Mouse (Mus musculus): ENCODE measurements around the gene Prr5. TPM values are rescaled to one million over a fixed set of nuclear protein-coding genes. Genes with fewer than 3 reads are reported as not detected.

The Prr5 gene
- polyA plus RNA-seq, 1 experiment from 2014 or later: 19.9 TPM

DNA sequence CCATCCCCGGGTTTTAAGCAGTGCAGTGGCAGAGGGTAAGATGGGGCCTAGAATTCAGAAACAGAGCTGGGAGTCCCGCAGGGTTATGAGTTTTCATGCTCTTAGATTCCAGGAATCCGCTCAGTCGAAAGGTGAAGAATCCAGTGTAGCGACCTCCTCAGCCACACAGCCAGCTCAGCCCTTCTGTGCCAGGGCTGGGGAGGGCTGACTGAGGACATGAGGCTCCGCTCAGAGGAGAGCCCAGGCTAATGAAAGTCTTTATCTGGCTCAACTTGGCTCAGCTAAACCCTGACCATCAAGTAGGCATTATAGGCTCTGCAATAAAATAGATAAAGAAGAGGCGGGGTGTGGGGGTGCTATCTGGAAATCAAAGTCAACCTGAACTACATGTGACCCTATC lies 16.3 kb upstream of the Prr5 start:
- Histone ChIP-seq H3K27ac (ENCODE audit: low read depth, low read length) (no peak overlapping the region; the same call in 1 of the 2 replicates), H3K4me2 (no peak overlapping the region; the same call in 1 of the 2 replicates), H3K36me3 (ENCODE audit: control insufficient read depth, insufficient read depth, low read length) (no peaks in the 10 kb centered on the region), H3K4me3 (ENCODE audit: low read depth, low read length) (no peak overlapping the region), H3K27me3 (ENCODE audit: control insufficient read depth, insufficient read depth, low read length) (no peaks in the 10 kb centered on the region), H3K4me1 (ENCODE audit: control insufficient read depth, insufficient read depth, low read length) (peaks cover 16% of the 10 kb centered on the region), H3K9ac (ENCODE audit: low read depth, low read length) (no peak overlapping the region), H3K9me3 (replicated peaks; ENCODE audit: control insufficient read depth, low read length) (no peaks in the 10 kb centered on the region)
- no peak for ATAC-seq (replicated peaks; ENCODE audit: insufficient number of reproducible peaks, low FRiP score, low TSS enrichment)
- 85% methylated on average over 7 of the region's 7 CpGs for WGBS (ENCODE audit: insufficient replicate concordance)

DNA sequence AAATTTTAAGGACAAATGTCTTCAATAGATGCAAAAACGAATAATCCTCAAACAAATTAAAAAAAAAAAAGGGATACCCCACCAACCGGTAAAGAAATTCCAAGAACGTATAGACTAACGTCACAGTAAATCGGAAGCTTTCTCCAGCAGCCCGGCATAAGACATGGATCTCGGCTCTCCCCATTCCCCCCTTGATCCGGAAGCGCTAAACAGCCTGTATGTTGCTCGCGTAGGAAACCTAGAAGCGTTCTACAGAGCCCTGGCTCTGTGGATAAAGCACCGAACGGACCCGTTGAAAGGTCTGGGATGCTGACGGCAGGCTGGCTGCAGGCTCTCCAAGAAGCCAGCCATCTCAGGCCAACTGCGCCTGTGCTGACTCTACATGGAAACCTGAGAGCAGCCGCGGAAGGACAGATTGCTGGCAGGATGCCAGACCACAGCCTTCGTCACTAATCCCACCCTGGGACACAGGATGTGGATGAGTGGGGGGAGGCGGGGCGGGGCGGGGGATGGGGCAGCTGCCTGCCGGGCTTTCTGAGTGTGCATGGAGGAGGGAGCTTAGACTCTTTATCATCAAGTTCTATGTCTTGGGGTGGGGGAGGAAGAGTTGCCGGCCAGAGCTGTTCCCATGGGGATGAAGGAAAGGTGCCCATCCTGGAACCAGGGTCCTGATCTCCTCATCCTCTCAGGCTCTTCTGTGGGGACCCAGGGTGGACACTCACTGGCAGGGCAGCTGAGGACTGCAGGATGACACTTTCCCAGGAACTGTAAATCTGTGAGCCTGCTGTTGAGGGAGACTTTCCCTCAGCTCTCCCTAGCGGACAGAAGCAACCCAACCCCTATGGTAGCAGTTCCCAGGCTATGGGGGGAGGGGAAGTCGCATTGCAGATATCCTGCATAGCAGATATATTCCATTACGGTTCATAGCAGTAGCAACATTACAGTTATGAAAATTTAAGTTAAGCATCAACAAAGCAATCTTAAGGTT lies 15.1 kb upstream of the Prr5 start:
- ATAC-seq (replicated peaks; ENCODE audit: insufficient number of reproducible peaks, low FRiP score, low TSS enrichment): peak; percentile 85
- Histone ChIP-seq H3K9ac (ENCODE audit: low read depth, low read length) (peak overlapping the region; percentile 50), H3K9me3 (replicated peaks; ENCODE audit: control insufficient read depth, low read length) (no peaks in the 10 kb centered on the region), H3K27me3 (ENCODE audit: control insufficient read depth, insufficient read depth, low read length) (no peaks in the 10 kb centered on the region), H3K27ac (ENCODE audit: low read depth, low read length) (peak overlapping the region; percentile 96), H3K36me3 (ENCODE audit: control insufficient read depth, insufficient read depth, low read length) (no peaks in the 10 kb centered on the region), H3K4me1 (ENCODE audit: control insufficient read depth, insufficient read depth, low read length) (peaks cover 16% of the 10 kb centered on the region), H3K4me2 (peak overlapping the region; percentile 67), H3K4me3 (ENCODE audit: low read depth, low read length) (peak overlapping the region; percentile 41)
- 3% methylated on average over 28 of the region's 28 CpGs for WGBS (ENCODE audit: insufficient replicate concordance)

DNA sequence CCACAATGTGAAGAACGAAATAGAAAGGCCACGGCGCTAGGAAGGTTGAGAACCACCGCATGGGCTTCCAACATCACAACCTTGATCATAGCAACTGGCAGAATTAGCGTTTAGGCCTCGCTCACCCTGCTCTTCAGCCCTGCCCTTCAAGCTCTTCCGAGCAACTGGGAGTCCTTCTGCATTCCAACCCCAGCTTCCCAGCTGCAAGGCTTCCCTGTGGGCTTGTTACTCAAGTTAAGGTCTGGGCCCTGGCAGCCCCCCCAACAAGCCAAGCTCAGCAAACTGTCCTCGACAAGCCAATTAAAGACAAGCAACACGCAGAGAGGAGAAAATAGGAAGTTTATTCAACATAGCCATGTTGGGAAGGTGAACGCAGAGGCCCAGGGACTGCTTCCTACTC lies 14.4 kb upstream of the Prr5 start:
- H3K36me3 ChIP-seq (ENCODE audit: control insufficient read depth, insufficient read depth, low read length): no peaks in the 10 kb centered on the region

DNA sequence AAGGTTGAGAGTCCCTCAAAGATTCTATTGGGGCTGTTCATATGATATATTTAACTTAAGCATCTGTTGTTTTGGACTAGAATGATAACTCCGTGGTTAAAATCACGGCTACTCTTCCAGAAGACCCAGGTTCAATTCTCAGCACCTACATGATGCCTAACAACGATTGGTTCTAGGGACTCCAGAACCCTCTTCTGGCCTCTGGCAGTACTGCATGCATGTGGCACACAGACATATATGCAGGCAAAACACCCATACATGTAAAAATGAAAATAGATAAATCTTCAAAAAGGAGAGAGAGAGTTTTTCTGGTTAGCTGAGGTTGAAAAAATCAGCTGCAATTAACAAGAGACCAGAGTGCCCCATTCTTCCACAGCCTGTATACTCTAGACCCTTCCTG lies 12.7 kb upstream of the Prr5 start:
- H3K27me3 ChIP-seq (ENCODE audit: control insufficient read depth, insufficient read depth, low read length): no peaks in the 10 kb centered on the region
- H3K4me3 ChIP-seq (ENCODE audit: low read depth, low read length): no peak overlapping the region
- no peak overlapping the region for H3K27ac ChIP-seq (ENCODE audit: low read depth, low read length)
- H3K36me3 ChIP-seq (ENCODE audit: control insufficient read depth, insufficient read depth, low read length): no peaks in the 10 kb centered on the region
- no peak for ATAC-seq (replicated peaks; ENCODE audit: insufficient number of reproducible peaks, low FRiP score, low TSS enrichment)
- H3K9me3 ChIP-seq (replicated peaks; ENCODE audit: control insufficient read depth, low read length): no peaks in the 10 kb centered on the region
- H3K4me2 ChIP-seq: no peak overlapping the region
- no peak overlapping the region for H3K9ac ChIP-seq (ENCODE audit: low read depth, low read length)
- 83% methylated on average over 3 of the region's 3 CpGs for WGBS (ENCODE audit: insufficient replicate concordance)
- H3K4me1 ChIP-seq (ENCODE audit: control insufficient read depth, insufficient read depth, low read length): peaks cover 16% of the 10 kb centered on the region

More for the DNA sequence above, 14.4 kb upstream of the Prr5 start:
- H3K27ac ChIP-seq (ENCODE audit: low read depth, low read length): peak overlapping the region; percentile 96
- peak overlapping the region; percentile 22; the same call in 1 of the 2 replicates for H3K9ac ChIP-seq (ENCODE audit: low read depth, low read length)
- no peak for ATAC-seq (replicated peaks; ENCODE audit: insufficient number of reproducible peaks, low FRiP score, low TSS enrichment)
- H3K27me3 ChIP-seq (ENCODE audit: control insufficient read depth, insufficient read depth, low read length): no peaks in the 10 kb centered on the region
- H3K4me2 ChIP-seq: peak overlapping the region; percentile 67
- 35% methylated on average over 10 of the region's 10 CpGs for WGBS (ENCODE audit: insufficient replicate concordance)
- H3K4me1 ChIP-seq (ENCODE audit: control insufficient read depth, insufficient read depth, low read length): peaks cover 16% of the 10 kb centered on the region
- no peak overlapping the region for H3K4me3 ChIP-seq (ENCODE audit: low read depth, low read length)
- no peaks in the 10 kb centered on the region for H3K9me3 ChIP-seq (replicated peaks; ENCODE audit: control insufficient read depth, low read length)

DNA sequence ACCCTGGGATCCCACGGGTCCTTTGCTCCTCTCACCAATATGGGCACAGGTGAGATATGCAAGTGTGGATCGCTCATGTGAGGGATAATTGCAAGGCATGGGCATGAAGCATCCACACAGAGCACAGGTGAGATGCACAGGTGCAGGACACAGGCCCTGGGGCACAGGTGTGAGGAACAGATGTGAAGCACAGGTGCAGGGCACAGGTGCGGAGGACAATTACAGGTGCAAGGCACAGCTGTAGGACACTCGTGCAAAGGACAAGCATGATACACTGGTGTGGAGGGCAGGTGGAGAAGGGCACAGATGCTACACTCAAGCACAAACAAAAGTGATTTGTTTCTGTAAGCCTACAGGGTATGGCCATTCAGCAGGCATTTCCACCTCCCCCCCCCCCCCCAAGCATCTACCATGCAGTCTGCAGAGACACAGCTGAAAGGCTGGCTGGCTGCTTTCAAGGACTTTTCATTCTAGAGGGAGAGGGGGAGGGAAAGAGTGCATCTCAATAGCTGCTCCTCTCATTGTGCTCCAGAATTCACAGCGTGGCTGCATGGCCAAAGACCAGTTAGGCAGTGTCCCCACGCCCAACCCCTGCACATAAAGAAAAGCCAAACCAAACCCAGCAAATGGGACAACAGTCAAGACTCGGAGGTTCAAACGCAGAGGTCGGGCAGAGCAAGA lies 11.9 kb upstream of the Prr5 start:
- Histone ChIP-seq H3K9me3 (replicated peaks; ENCODE audit: control insufficient read depth, low read length) (no peaks in the 10 kb centered on the region), H3K4me1 (ENCODE audit: control insufficient read depth, insufficient read depth, low read length) (peaks cover 17% of the 10 kb centered on the region), H3K27ac (ENCODE audit: low read depth, low read length) (no peak overlapping the region), H3K36me3 (ENCODE audit: control insufficient read depth, insufficient read depth, low read length) (no peaks in the 10 kb centered on the region), H3K27me3 (ENCODE audit: control insufficient read depth, insufficient read depth, low read length) (no peaks in the 10 kb centered on the region), H3K4me2 (no peak overlapping the region), H3K4me3 (ENCODE audit: low read depth, low read length) (no peak overlapping the region), H3K9ac (ENCODE audit: low read depth, low read length) (no peak overlapping the region)
- no peak for ATAC-seq (replicated peaks; ENCODE audit: insufficient number of reproducible peaks, low FRiP score, low TSS enrichment)
- WGBS (ENCODE audit: insufficient replicate concordance): 71% methylated on average over 9 of the region's 9 CpGs

DNA sequence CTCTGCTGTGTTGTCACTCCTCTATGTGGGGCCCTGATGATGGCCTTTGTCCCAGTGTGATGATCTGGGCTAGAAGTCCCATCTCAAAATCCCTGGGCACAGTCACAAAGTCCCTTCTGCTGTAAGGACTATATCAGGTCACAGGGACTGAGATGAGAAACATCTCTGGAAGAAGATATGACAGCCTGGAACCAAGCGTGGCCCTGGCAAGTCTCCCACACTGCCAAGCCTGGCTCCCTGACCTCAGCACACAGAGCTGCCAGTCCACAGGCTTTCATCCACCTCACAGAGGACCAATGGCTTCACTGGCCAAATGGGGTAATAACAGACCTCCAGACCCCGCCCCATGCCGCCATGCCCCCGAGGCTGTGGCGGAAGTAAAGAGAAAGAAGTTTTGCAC lies 10.8 kb upstream of the Prr5 start:
- no peak overlapping the region for H3K9ac ChIP-seq (ENCODE audit: low read depth, low read length)
- no peak for ATAC-seq (replicated peaks; ENCODE audit: insufficient number of reproducible peaks, low FRiP score, low TSS enrichment)
- H3K9me3 ChIP-seq (replicated peaks; ENCODE audit: control insufficient read depth, low read length): no peaks in the 10 kb centered on the region
- 81% methylated on average over 5 of the region's 5 CpGs for WGBS (ENCODE audit: insufficient replicate concordance)
- H3K36me3 ChIP-seq (ENCODE audit: control insufficient read depth, insufficient read depth, low read length): no peaks in the 10 kb centered on the region
- H3K4me1 ChIP-seq (ENCODE audit: control insufficient read depth, insufficient read depth, low read length): peaks cover 25% of the 10 kb centered on the region
- no peak overlapping the region for H3K27ac ChIP-seq (ENCODE audit: low read depth, low read length)
- H3K4me3 ChIP-seq (ENCODE audit: low read depth, low read length): no peak overlapping the region
- no peak overlapping the region for H3K4me2 ChIP-seq
- peaks cover 1% of the 10 kb centered on the region; the same call in 1 of the 2 replicates for H3K27me3 ChIP-seq (ENCODE audit: control insufficient read depth, insufficient read depth, low read length)

DNA sequence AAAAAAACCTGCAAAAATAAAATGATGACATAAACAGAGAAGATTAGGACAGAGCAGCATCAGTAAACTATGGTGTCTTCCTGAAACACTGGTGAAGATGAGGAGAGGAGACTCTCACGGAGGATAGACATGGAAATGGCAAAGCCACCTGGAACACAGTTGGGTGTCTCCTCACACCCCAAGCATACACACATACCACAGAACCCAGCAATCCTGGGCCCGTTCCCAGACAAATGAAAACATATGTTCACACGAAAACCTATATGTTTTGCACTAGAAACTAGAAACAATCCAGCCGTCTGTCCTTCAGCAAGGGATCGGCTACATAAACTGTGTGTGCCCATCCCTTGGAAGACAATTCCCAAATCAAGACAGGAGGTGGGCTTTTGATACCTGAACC lies 9.6 kb upstream of the Prr5 start:
- Histone ChIP-seq H3K4me1 (ENCODE audit: control insufficient read depth, insufficient read depth, low read length) (peaks cover 19% of the 10 kb centered on the region), H3K4me2 (no peak overlapping the region), H3K9me3 (replicated peaks; ENCODE audit: control insufficient read depth, low read length) (no peaks in the 10 kb centered on the region), H3K36me3 (ENCODE audit: control insufficient read depth, insufficient read depth, low read length) (no peaks in the 10 kb centered on the region), H3K27ac (ENCODE audit: low read depth, low read length) (no peak overlapping the region), H3K9ac (ENCODE audit: low read depth, low read length) (no peak overlapping the region), H3K4me3 (ENCODE audit: low read depth, low read length) (no peak overlapping the region), H3K27me3 (ENCODE audit: control insufficient read depth, insufficient read depth, low read length) (peaks cover 9% of the 10 kb centered on the region)
- ATAC-seq (replicated peaks; ENCODE audit: insufficient number of reproducible peaks, low FRiP score, low TSS enrichment): no peak
- WGBS (ENCODE audit: insufficient replicate concordance): 77% methylated on average over 5 of the region's 5 CpGs

DNA sequence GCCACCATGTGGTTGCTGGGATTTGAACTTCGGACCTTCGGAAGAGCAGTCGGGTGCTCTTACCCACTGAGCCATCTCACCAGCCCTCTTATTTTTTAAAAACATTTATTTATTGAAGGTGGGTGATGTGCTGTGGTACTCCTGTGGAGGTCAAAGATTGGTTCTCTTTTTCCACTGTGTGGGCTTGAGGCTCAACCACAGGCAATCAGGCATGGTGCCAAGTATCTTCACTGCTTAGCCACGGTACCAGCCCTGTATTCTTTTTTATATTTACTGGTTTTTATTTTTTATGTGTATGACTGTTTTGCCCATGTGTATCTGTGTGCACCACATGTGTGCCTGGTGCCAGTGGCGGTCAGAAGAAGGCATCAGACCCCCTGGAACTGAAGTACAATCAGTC lies 8.1 kb upstream of the Prr5 start:
- Histone ChIP-seq H3K27me3 (ENCODE audit: control insufficient read depth, insufficient read depth, low read length) (peaks cover 9% of the 10 kb centered on the region), H3K4me3 (ENCODE audit: low read depth, low read length) (no peak overlapping the region), H3K27ac (ENCODE audit: low read depth, low read length) (no peak overlapping the region), H3K4me1 (ENCODE audit: control insufficient read depth, insufficient read depth, low read length) (peaks cover 16% of the 10 kb centered on the region; the same call in 1 of the 2 replicates), H3K4me2 (no peak overlapping the region), H3K9ac (ENCODE audit: low read depth, low read length) (no peak overlapping the region), H3K36me3 (ENCODE audit: control insufficient read depth, insufficient read depth, low read length) (no peaks in the 10 kb centered on the region), H3K9me3 (replicated peaks; ENCODE audit: control insufficient read depth, low read length) (no peaks in the 10 kb centered on the region)
- ATAC-seq (replicated peaks; ENCODE audit: insufficient number of reproducible peaks, low FRiP score, low TSS enrichment): no peak
- 85% methylated on average over 5 of the region's 5 CpGs for WGBS (ENCODE audit: insufficient replicate concordance)
